Mouse (Mus musculus) lung, embryonic 16.5 days (tissue): Measurements from ENCODE around the gene Nsd1. TPM values are rescaled to one million over a fixed set of nuclear protein-coding genes. Genes with fewer than 3 reads are reported as not detected.

Source experiments
- ATAC-seq: fragments of 200-750 bp; cut with Nextera tagmentation; 2 replicates; pipeline ENCODE4 v1.8.0; 2017; ENCODE audit warnings: low read depth, mild to moderate bottlenecking, moderate library complexity
- H3K27ac ChIP-seq: fragments of 300-500 bp; sonication (generic); 2 replicates; pipeline ENCODE4 v1.5.1; 2014; ENCODE audit warnings: mild to moderate bottlenecking, control low read depth, low read length
- H3K27me3 ChIP-seq: fragments of 300-500 bp; sonication (generic); 2 replicates; pipeline ENCODE4 v1.6.1; 2014; ENCODE audit warnings: low read depth, low read length, mixed read lengths; ENCODE audit not compliant: control insufficient read depth, insufficient read depth
- H3K36me3 ChIP-seq: fragments of 300-500 bp; sonication (generic); 2 replicates; pipeline ENCODE4 v1.6.1; 2014; ENCODE audit warnings: low read length; ENCODE audit not compliant: control insufficient read depth, insufficient read depth
- H3K4me1 ChIP-seq: fragments of 300-500 bp; sonication (generic); replicated peaks from 2 replicates; pipeline ENCODE4 v1.6.1; 2014; ENCODE audit warnings: low read length, mixed read lengths; ENCODE audit not compliant: control insufficient read depth, insufficient read depth
- H3K4me2 ChIP-seq: fragments of 300-500 bp; sonication (generic); 2 replicates; pipeline ENCODE4 v1.6.1; 2014; ENCODE audit warnings: low read depth, low read length, control low read depth
- H3K4me3 ChIP-seq: fragments of 300-500 bp; sonication (generic); 2 replicates; pipeline ENCODE4 v1.5.1; 2014; ENCODE audit warnings: mild to moderate bottlenecking, low read length, control low read depth
- H3K9ac ChIP-seq: fragments of 300-500 bp; sonication (generic); 2 replicates; pipeline ENCODE4 v1.6.1; 2014; ENCODE audit warnings: low read length, control low read depth
- H3K9me3 ChIP-seq: fragments of 300-500 bp; sonication (generic); 2 replicates; pipeline ENCODE4 v1.6.1; 2016; ENCODE audit warnings: low read length; ENCODE audit not compliant: control insufficient read depth
- WGBS: fragments of 180-500 bp; shearing (Covaris S2); extraction: QIAGEN DNeasy Blood & Tissue Kit; methylation state at CpG from one replicate; pipeline ENCODE4 v1.1.7; 2014; 5-methylcytosine and 5-hydroxymethylcytosine counted together
- polyA plus RNA-seq: library from polyadenylated mRNA; unstranded; fragments of >200 nt; fragmentation: Nextera tagmentation; extraction: Ambion mirVana; gene quantifications from 2 replicates; pipeline ENCODE4 v1.2.1, GENCODE M21; 2015

The Nsd1 gene
- polyA plus RNA-seq, 1 experiment from 2014 or later = 50.7 TPM

DNA sequence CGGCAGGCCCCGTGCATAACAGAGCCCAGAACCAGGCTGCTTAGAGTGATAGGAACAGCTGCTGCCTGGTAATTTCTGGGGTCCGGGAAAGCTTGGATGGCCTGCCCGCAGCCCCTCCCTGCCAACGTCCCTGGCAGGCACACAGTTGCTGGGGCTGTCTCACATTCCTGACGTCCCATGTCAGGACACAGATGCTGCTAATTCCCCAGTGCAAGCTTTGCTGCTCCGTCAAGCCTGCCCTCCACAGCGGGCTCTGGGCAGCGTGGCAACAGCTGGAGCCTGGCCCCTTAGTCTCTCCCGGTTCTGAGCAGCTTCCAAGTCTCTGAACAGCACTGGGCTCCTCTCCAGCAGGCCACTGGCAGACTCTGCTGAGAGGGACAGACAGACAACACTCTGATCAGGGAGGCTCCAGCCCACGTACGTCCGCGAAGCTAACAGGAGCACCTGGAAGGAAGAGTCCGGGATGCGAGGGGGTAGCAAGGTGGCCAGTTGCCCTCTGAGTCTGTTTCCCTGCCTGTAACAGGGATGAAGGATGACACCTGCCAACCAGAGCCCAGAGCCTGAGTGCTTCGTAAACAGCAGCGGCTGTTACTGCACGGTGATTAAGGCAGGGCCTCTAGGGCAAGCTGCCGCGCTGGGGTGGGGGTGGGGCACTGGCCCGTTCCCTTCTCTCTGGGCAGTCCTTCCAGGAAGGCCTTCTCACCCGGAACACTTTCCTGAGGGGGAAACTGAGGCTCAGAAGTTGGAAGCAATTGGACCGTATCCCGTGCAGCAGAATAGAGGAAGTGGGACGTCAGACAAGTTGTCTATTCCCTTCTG, 37.9 kb upstream of the Nsd1 start:
- ATAC-seq = peak; percentile 75
- Histone ChIP-seq H3K4me1 (peaks cover 27% of the 10 kb centered on the region), H3K27ac (peak overlapping the region; percentile 86), H3K4me2 (peak overlapping the region; percentile 48), H3K36me3 (no peaks in the 10 kb centered on the region), H3K4me3 (peak overlapping the region; percentile 19), H3K27me3 (no peaks in the 10 kb centered on the region), H3K9me3 (peaks cover 4% of the 10 kb centered on the region; the same call in 1 of the 2 replicates), H3K9ac (peak overlapping the region; percentile 44)
- 9% methylated on average over 26 of the region's 26 CpGs for WGBS

DNA sequence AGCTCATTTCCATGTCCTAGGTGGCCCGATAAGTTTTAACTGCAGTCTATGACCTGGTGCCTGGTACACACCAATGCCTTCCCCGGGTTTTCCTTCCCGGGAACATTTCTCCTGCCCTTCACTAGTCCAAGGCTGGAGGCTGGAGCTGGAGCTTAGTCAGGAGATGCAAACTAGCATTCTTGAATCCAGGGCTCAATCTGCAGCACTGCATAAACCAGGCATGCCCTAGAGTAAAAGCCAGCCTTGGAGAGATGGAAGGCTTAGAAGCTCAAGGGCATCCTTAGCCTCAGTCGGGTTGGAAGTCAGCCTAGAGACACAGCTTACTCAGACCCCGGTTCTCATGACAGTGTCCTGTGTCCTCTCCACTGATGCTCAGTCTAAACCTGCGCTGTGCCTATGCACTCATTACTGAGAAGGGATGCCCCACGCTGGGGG, 37.2 kb upstream of the Nsd1 start:
- H3K9ac ChIP-seq = no peak overlapping the region; the same call in 1 of the 2 replicates
- peaks cover 27% of the 10 kb centered on the region for H3K4me1 ChIP-seq
- 44% methylated on average over 7 of the region's 7 CpGs for WGBS
- H3K36me3 ChIP-seq = no peaks in the 10 kb centered on the region
- peaks cover 4% of the 10 kb centered on the region; the same call in 1 of the 2 replicates for H3K9me3 ChIP-seq
- ATAC-seq = no peak
- no peak overlapping the region; the same call in 1 of the 2 replicates for H3K4me3 ChIP-seq
- peak overlapping the region; percentile 48 for H3K4me2 ChIP-seq
- H3K27me3 ChIP-seq = no peaks in the 10 kb centered on the region
- peak overlapping the region; percentile 86 for H3K27ac ChIP-seq

DNA sequence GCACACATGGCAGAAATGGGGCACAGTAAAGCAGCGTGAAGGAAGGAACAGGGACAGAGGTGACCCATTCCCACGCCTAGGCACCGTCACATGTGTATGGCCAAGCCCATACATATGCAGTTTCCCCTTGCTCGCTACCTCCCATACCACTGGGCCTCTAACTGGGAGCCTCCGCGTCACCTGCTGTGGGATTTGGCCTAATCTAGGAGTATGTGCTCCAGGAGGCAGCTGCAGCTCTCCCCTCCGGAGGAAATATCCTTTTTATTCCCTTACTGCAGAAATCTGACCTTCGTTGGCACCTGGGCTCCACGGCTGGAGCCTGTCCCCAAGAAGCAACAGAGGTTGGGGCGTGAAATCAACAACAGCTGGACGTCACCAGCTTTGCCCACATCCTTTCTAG, 35.2 kb upstream of the Nsd1 start:
- Histone ChIP-seq H3K9me3 (peaks cover 4% of the 10 kb centered on the region; the same call in 1 of the 2 replicates), H3K27me3 (no peaks in the 10 kb centered on the region), H3K4me2 (no peak overlapping the region), H3K36me3 (no peaks in the 10 kb centered on the region), H3K4me1 (peaks cover 17% of the 10 kb centered on the region), H3K9ac (no peak overlapping the region), H3K27ac (no peak overlapping the region), H3K4me3 (no peak overlapping the region)
- no peak for ATAC-seq
- WGBS = 78% methylated on average over 11 of the region's 11 CpGs

DNA sequence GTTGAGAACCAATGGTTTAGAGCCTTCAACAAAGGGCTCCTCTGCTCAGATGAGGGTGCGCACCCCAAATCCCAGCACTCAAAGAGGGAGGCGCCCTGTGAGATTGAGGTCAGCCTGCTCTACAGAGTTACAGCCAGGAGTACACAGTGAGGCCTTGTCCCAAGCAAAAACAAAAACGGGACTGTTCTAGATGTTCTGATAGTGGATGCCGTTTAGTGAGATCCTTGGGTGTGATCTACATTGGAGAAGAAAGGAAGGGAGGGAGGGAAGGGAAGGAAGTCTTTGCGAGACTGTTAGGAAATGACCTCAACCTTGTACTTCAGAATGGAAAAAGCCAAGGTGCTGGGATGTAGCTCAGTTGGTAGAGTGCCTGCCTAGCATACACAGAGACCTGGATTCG, 33.3 kb upstream of the Nsd1 start:
- H3K27me3 ChIP-seq = no peaks in the 10 kb centered on the region
- peaks cover 13% of the 10 kb centered on the region for H3K4me1 ChIP-seq
- ATAC-seq = no peak
- WGBS = 74% methylated on average over 6 of the region's 6 CpGs
- no peaks in the 10 kb centered on the region for H3K36me3 ChIP-seq
- no peak overlapping the region for H3K4me2 ChIP-seq
- no peak overlapping the region for H3K4me3 ChIP-seq
- no peak overlapping the region for H3K27ac ChIP-seq
- H3K9ac ChIP-seq = no peak overlapping the region
- no peaks in the 10 kb centered on the region for H3K9me3 ChIP-seq

DNA sequence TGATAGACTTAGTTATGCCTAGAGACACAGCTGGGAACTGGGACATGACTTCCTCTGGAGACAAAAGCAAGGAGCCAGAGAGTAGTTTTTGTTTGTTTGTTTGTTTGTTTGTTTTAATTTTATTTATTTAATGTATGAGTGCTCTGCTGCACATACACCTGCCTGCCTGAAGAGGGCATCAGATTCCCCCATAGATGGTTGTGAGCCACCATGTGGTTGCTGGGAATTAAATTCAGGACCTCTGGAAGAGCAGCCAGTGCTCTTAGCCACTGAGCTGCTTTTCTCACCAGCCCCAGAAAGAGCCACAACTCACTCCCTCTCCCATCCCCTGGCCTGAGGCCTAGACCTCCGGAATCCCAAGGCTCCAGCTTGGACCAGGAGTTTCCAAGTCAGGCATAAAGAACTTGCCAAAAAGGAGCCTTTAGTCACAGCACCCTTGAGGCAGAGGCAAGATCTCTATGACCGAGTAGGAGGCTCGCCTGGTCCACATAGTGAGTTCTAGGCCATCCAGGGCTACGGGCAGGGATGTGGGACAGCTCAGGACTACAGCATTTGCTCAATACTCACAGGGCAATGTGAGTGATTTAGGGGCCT, 31.6 kb upstream of the Nsd1 start:
- Histone ChIP-seq H3K4me1 (no peaks in the 10 kb centered on the region; the same call in 1 of the 2 replicates), H3K27me3 (no peaks in the 10 kb centered on the region), H3K9me3 (no peaks in the 10 kb centered on the region), H3K4me2 (no peak overlapping the region), H3K36me3 (no peaks in the 10 kb centered on the region), H3K4me3 (no peak overlapping the region), H3K9ac (no peak overlapping the region), H3K27ac (no peak overlapping the region)
- 59% methylated on average over 4 of the region's 4 CpGs for WGBS
- no peak for ATAC-seq

DNA sequence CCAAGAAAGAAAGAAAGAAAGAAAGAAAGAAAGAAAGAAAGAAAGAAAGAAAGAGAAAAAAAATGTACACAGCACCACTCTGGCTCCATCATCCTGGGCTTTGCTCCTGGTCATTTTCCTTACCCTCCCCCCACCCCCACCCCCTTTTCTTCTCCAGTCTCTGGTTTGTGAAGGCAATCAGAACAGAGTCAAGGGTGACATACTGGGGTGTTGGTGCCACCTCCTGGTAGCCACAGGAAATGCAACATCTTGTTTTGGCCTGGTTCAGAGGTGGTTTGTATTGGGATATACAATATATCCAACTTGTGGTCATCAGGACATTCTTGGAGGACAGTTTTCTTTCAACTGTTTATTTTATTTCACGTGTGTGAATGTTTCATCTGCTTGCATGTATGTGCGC, 31.0 kb upstream of the Nsd1 start:
- H3K4me2 ChIP-seq = no peak overlapping the region
- H3K9ac ChIP-seq = no peak overlapping the region
- no peaks in the 10 kb centered on the region for H3K36me3 ChIP-seq
- H3K27ac ChIP-seq = no peak overlapping the region
- no peaks in the 10 kb centered on the region for H3K27me3 ChIP-seq
- no peaks in the 10 kb centered on the region for H3K9me3 ChIP-seq
- WGBS = 34% methylated on average over 2 of the region's 2 CpGs
- no peak overlapping the region for H3K4me3 ChIP-seq
- ATAC-seq = peak; percentile 18
- no peaks in the 10 kb centered on the region; the same call in 1 of the 2 replicates for H3K4me1 ChIP-seq

DNA sequence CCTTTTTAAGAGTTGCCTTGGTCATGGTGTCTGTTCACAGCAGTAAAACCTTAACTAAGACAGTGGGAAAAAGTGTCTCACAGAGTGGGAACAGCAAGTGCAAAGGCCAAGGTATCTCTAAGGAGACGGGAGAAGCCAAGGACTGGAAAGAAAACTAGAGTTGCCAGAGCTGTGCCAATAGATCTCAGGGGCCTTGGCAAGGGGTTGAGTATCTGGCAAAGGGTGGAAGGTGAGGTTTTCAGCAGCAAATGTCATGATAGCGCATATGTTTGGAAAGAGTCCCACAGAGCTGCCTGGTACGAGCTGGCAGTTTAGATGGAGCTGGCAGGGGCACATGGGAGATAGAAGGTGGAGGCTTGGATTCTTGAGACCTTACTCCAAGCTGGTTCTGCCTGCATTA, 30.0 kb upstream of the Nsd1 start:
- no peak for ATAC-seq
- no peak overlapping the region for H3K27ac ChIP-seq
- H3K9me3 ChIP-seq = no peaks in the 10 kb centered on the region
- H3K27me3 ChIP-seq = no peaks in the 10 kb centered on the region
- H3K4me3 ChIP-seq = no peak overlapping the region
- H3K4me1 ChIP-seq = no peaks in the 10 kb centered on the region; the same call in 1 of the 2 replicates
- H3K36me3 ChIP-seq = no peaks in the 10 kb centered on the region
- H3K9ac ChIP-seq = no peak overlapping the region
- 84% methylated on average over 3 of the region's 3 CpGs for WGBS
- no peak overlapping the region for H3K4me2 ChIP-seq

DNA sequence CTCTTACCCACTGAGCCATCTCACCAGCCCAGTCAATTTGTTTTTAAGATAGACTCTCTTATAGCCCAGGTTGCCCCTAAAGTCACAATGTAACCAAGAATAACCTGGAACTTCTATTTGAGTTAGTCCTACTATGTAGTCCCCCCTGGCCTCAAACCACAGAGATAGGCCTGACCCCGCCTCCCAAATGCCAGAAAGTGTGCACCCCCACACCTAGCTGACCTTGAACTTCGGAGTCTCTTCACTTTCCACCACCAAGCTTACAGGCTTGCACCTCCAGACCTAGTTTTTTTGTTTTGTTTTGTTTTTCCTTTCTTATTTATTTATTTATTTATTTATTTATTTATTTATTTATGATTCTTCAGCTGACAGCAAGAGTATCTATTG, 27.8 kb upstream of the Nsd1 start:
- Histone ChIP-seq H3K27ac (no peak overlapping the region), H3K9me3 (no peaks in the 10 kb centered on the region), H3K36me3 (no peaks in the 10 kb centered on the region), H3K9ac (no peak overlapping the region), H3K4me1 (no peaks in the 10 kb centered on the region; the same call in 1 of the 2 replicates), H3K4me2 (peak overlapping the region; percentile 54), H3K27me3 (no peaks in the 10 kb centered on the region), H3K4me3 (peak overlapping the region; percentile 52)
- no peak for ATAC-seq
- WGBS = 69% methylated on average over 2 of the region's 2 CpGs

DNA sequence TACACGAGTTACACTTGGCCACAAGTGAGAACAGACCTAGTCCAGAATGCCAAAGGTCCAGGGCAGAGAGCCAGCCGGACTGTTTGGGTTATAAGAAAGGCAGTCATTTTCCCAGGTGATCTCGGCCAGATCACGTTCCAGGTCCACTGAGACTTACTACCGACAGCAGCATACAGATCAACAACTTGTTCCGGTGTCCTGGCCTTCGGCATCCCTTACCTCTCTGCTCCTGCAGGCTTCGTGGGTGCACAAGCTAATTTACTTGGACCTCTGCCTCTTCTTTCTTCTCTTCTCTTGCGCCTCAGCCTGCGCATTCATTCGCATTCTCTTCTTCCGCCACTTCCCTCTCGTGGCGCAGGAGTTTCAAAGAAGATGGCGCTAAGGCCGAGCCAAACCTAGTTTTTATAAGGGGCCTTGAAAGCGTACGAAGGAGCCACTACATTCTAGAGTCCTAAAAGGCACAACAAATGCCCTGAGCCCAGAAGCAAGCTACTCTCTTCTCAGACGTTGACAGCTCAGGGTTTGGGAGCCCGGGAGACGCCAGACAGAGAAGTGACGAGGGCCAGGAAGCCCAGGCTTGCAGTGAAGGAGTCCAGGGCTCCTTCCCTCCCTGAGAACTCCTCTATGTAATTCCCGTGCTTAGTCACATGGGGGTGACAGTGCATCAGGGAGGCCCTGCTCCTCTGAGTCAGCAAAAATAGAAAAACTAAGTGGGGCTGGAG, 27.2 kb upstream of the Nsd1 start:
- Histone ChIP-seq H3K27me3 (no peaks in the 10 kb centered on the region), H3K36me3 (no peaks in the 10 kb centered on the region), H3K4me1 (no peaks in the 10 kb centered on the region; the same call in 1 of the 2 replicates), H3K4me2 (peak overlapping the region; percentile 54), H3K9ac (peak overlapping the region; percentile 70), H3K4me3 (peak overlapping the region; percentile 52), H3K27ac (peak overlapping the region; percentile 95), H3K9me3 (no peaks in the 10 kb centered on the region)
- ATAC-seq = peak; percentile 92
- WGBS = 2% methylated on average over 23 of the region's 23 CpGs
